9 mouse cellular contexts compared by ENCODE assay signal in the genomic region with DNA sequence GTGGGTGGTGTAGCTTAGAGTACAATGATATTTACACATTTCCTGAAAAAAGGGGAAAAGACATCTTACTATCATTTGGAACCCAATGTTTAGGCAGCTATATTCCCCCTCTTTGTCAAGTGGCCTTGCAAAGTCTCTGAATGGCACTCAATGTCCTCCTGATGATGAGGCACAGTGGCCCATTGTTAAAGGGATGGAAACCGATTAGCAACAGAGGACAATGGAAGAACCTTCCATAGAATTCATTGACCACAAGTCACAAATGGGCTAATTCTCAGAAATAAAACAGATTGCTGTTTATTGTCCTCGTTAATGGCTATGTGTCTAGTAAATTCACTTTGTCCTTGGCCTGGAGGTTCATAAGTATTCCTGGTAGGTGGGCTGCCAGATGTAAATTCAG.
"Had no signal": no experiment of that assay in that cellular context is flagged by ENCODE, and none has a peak within 500 bp of the region (broad histone marks: within the 10 kb centered on the region; RNA-seq: fewer than 3 reads in every experiment).

No protein-coding gene starts in this region.

- DNase-seq: kidney, adult 2 months; kidney, postnatal 25 days; liver, embryonic 13.5 days; lung, adult 2 months; lung, postnatal 14 days; lung, postnatal 4 days; thymus, adult 18-20 months; thymus, postnatal 14 days; thymus, postnatal 4 days had no signal
